Mouse (Mus musculus): Measurements from ENCODE around the gene Btnl2.

DNA sequence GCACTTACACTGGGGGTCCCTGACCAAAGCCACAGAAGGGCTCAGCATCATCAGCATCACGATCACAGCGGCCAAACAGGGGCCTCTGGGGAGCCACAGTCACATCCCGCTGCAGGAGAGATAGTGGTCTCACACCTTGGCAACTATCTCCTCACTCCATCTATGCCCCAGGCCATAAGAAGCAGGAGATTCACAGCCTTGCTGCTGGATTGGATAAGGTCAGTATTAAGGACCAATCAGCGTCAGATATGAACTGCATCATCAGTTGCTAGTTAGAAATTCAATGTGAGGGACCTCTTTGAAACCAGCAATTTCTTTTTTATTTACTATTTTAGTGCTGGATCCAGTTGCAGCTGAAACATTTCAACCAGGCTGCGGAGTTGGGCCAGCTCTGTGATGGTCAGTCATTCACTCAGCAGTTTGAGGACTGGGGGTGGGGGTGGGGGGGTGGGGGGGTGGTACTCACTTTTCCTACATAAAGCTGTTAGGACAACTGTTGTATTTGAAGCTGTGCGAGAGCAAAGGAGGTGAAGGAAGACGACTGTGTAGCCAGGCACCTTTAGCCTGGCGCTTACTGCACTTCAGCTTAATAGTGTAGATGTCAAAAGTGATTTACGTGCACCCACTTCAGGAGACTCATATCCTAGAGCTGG lies 43.6 kb downstream of the Btnl2 start:
- TF ChIP-seq CTCF (conservative IDR thresholded peaks at IDR 0.05; ENCODE audit: low read length) (no peak), NANOG (IDR thresholded peaks at IDR 0.05; ENCODE audit: borderline replicate concordance, low read length) (no peak), POU5F1 (IDR thresholded peaks at IDR 0.05; ENCODE audit: borderline replicate concordance, low read length) (no peak)
